Mouse (Mus musculus) thymus, postnatal 36 days (tissue): ENCODE measurements at regions not wholly inside any gene's neighbourhood (a gene's known extent, or its start where the extent isn't known, plus 50 kb on each side); places are given as distances from the start of the nearest gene placed in this dataset.

Source experiments
- DNase-seq, 2 experiments: peaks; one replicate each; pipeline ENCODE4 v3.0.0; 2022; ENCODE audit warnings: mixed read lengths in 2 of 2

DNA sequence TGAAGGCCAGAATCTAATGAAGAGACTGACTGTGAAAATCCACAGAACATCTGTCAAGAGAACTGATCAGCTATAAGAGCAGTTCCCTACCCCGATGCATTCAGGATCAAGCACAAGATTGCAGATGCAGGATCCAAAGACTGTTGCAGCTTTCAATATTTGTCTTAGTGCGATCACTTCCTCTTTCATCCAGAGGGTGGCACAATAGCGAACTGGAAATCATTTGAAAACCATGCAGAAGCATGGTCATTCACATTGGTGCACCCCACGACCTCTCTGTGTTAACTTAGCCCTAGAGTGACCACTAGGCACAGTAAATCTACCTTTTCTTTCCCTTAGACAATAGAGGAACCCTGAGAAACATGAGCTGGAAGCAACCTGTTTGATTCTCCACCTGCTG lies 55.8 kb upstream of the Pak3 start:
- DNase-seq = no peak

GRCm38 (mm10) chrX:143448636-143449346 lies 54.7 kb upstream of the Chrdl1 start:
- DNase-seq = no peak

GRCm38 (mm10) chrX:143444581-143444980 lies 50.5 kb upstream of the Chrdl1 start:
- peak in 1 of 2 experiments; percentile 4 for DNase-seq
